Mouse (Mus musculus): Measurements from ENCODE around the gene Foxred1. TPM values are rescaled to one million over a fixed set of nuclear protein-coding genes. Genes with fewer than 3 reads are reported as not detected.

Foxred1 gene
- total and polyA plus RNA-seq, 3 experiments, result 39.0 to 42.4 TPM; not detected in 1

Other genes starting within 250 kb of the Foxred1 start
- gene St3gal4, start 91.8 kb downstream of the Foxred1 start, total RNA-seq (2012; rRNA removed), result 37.4 and 56.3 TPM in 2 replicates
- gene St3gal4, start 91.8 kb downstream of the Foxred1 start, polyA plus RNA-seq (2012; ENCODE audit: insufficient read depth in 1 of 2, insufficient read length in 2 of 2, low read depth in 1 of 2, low replicate concordance in 2 of 2, missing spikeins in 1 of 2), result 10 to 100 TPM in 1 of 2 experiments, not detected in 1; 54.2 TPM
- 54.3 and 58.0 TPM in 2 replicates for gene Dcps, start 35.0 kb downstream of the Foxred1 start, total RNA-seq (2012; rRNA removed)
- gene Dcps, start 35.0 kb downstream of the Foxred1 start, polyA plus RNA-seq (2012; ENCODE audit: insufficient read depth in 1 of 2, insufficient read length in 2 of 2, low read depth in 1 of 2, low replicate concordance in 2 of 2, missing spikeins in 1 of 2), result 100 to 1,000 TPM in 1 of 2 experiments, not detected in 1; 115 TPM
- 36.8 and 42.9 TPM in 2 replicates for gene Srpr, start 10.9 kb downstream of the Foxred1 start, total RNA-seq (2012; rRNA removed)
- gene Srpr, start 10.9 kb downstream of the Foxred1 start, polyA plus RNA-seq (2012; ENCODE audit: insufficient read depth in 1 of 2, insufficient read length in 2 of 2, low read depth in 1 of 2, low replicate concordance in 2 of 2, missing spikeins in 1 of 2), result 100 to 1,000 TPM in 1 of 2 experiments, 10 to 100 TPM in 1; 63.5 to 113 TPM
- gene Tirap, start 10.8 kb downstream of the Foxred1 start, total RNA-seq (2012; rRNA removed), result 2.4 TPM in 2 replicates
- 1 to 10 TPM in 1 of 2 experiments, not detected in 1; 5.3 TPM for gene Tirap, start 10.8 kb downstream of the Foxred1 start, polyA plus RNA-seq (2012; ENCODE audit: insufficient read depth in 1 of 2, insufficient read length in 2 of 2, low read depth in 1 of 2, low replicate concordance in 2 of 2, missing spikeins in 1 of 2)
- 22.0 and 23.4 TPM in 2 replicates for gene Fam118b, start 56.8 kb upstream of the Foxred1 start, total RNA-seq (2012; rRNA removed)
- 10 to 100 TPM in 1 of 2 experiments, not detected in 1; 30.9 TPM for gene Fam118b, start 56.8 kb upstream of the Foxred1 start, polyA plus RNA-seq (2012; ENCODE audit: insufficient read depth in 1 of 2, insufficient read length in 2 of 2, low read depth in 1 of 2, low replicate concordance in 2 of 2, missing spikeins in 1 of 2)
- 32.0 and 36.3 TPM in 2 replicates for gene Rpusd4, start 56.8 kb upstream of the Foxred1 start, total RNA-seq (2012; rRNA removed)
- 10 to 100 TPM in 1 of 2 experiments, not detected in 1; 40.9 TPM for gene Rpusd4, start 56.8 kb upstream of the Foxred1 start, polyA plus RNA-seq (2012; ENCODE audit: insufficient read depth in 1 of 2, insufficient read length in 2 of 2, low read depth in 1 of 2, low replicate concordance in 2 of 2, missing spikeins in 1 of 2)
- gene Cdon, start 210.1 kb upstream of the Foxred1 start, total RNA-seq (2012; rRNA removed), result 0.69 and 1.0 TPM in 2 replicates
- 1 to 10 TPM in 1 of 2 experiments, not detected in 1; 1.5 TPM for gene Cdon, start 210.1 kb upstream of the Foxred1 start, polyA plus RNA-seq (2012; ENCODE audit: insufficient read depth in 1 of 2, insufficient read length in 2 of 2, low read depth in 1 of 2, low replicate concordance in 2 of 2, missing spikeins in 1 of 2)